Mouse (Mus musculus): ENCODE measurements around the gene Zfp653.

DNA sequence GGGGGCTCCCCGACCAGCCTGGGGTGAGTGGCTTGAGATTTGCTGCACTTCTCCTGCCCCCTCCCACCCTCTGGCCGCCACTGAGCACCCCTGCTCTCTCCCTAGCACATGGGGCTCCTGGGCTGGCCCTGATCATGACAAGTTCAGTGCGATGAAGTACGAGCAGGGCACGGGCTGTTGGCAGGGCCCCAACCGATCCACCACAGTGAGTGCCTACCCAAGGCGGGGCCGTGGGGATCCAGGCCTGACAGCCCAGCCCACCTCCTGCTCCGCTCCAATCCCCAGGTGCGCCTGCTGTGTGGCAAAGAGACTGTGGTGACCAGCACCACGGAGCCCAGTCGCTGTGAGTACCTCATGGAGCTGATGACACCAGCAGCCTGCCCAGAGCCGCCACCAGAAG is 58.4 kb downstream of the Zfp653 start:
- TF ChIP-seq POLR2A (IDR thresholded peaks at IDR 0.05; ENCODE audit: low read depth, low read length) (no peak), CTCF (conservative IDR thresholded peaks at IDR 0.05; ENCODE audit: insufficient read depth, insufficient read length, low read depth, low read length) (no peak)

Measured in kidney, adult 2 months (tissue).